Mouse (Mus musculus): ENCODE measurements around the gene Pik3r4. TPM values are rescaled to one million over a fixed set of nuclear protein-coding genes. Genes with fewer than 3 reads are reported as not detected.

Pik3r4 gene
- total RNA-seq, 4 experiments from 2014 or later = 10.2 to 12.6 (median 11.1) TPM

GRCm38 (mm10) chr9:105696818-105697564, 54.2 kb downstream of the Pik3r4 start:
- DNase-seq (ENCODE audit: low spot score in 2 of 2) = no peak

- DNase-seq (ENCODE audit: low spot score in 2 of 2) = no peak
Measured at GRCm38 (mm10) chr9:105697764-105698396, 55.1 kb downstream of the Pik3r4 start.

DNA sequence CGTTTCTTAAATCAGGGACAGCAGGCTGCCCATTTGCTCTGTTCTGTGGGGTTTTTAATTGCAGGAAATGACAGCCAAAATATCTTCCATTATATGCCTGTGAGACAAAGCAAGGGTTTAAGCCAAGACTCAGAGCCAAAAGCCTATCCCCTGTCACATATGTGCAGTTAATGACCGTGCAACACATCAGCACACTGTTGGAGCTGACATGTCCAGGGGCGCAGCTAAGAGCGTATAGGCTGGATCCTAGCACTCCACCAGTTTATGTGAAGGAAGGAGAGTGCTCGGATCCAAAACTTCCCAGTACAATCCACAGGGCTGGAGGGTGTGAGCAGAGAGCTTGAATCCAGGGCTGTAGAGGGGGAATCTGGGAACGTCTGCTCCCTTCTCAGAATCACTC, 57.9 kb downstream of the Pik3r4 start:
- DNase-seq (ENCODE audit: low spot score in 2 of 2) = no peak

GRCm38 (mm10) chr9:105701966-105702365, 59.2 kb downstream of the Pik3r4 start:
- DNase-seq (ENCODE audit: low spot score in 2 of 2) = peak in 1 of 2 experiments; percentile 27

DNA sequence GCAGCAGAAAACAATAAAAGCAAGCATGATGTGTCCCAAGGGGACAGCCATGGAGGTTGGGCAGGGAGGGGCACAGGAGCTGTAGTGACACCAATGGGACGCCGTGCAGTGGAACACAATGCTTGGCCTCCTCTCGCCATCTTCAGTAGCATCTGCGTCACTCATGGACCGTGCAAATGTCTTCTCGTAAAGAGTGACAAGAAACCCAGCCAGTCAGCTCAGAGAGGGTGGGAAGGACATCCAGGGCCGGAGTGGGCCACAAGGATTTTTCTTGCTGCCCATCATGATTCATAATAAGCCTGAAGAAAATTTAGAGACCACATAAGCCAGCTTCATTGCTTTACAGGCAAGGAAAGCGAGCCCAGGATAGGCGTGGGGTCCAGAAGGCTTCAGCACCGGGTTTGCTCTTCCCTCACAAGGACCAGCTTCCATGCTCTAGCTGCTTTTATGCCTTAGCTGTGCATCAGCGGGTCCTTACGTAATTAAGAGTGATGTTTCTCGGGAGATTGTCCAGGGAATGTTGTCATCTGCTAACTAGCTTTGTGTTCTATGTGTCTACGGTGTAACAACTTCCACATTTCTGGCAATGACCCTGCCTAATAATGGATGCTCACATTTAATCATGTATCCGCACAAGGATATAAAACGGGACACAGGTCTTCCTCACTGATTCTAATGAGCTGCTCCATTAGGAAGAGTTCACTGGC, 61.6 kb downstream of the Pik3r4 start:
- no peak for DNase-seq (ENCODE audit: low spot score in 2 of 2)

GRCm38 (mm10) chr9:105705011-105705410, 62.2 kb downstream of the Pik3r4 start:
- DNase-seq (ENCODE audit: low spot score in 2 of 2) = no peak

DNA sequence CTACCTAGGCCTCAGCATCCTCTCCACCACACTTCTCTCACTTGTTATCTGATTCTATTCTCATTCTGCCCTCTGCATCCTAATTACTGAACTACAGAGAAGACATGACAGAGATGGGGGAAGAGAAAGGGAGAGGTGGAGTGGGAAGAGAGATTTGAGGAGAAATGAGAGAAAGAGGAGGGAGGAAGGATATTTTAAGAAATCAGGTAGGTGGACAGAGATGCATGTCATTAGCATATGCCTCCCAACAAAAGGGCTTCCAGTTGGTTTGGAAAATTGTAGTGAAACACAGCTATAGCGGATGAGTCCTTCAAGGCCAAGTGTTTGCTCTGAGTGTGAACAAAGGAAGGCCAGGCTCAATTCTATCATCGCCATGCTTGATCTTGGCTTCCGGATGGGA, 69.3 kb downstream of the Pik3r4 start:
- no peak for DNase-seq (ENCODE audit: low spot score in 2 of 2)

- no peak for DNase-seq (ENCODE audit: low spot score in 2 of 2)
Measured at GRCm38 (mm10) chr9:105719367-105719766, 76.6 kb downstream of the Pik3r4 start.

- no peak for DNase-seq (ENCODE audit: low spot score in 2 of 2)
Measured at GRCm38 (mm10) chr9:105719851-105720395, 77.1 kb downstream of the Pik3r4 start.

DNA sequence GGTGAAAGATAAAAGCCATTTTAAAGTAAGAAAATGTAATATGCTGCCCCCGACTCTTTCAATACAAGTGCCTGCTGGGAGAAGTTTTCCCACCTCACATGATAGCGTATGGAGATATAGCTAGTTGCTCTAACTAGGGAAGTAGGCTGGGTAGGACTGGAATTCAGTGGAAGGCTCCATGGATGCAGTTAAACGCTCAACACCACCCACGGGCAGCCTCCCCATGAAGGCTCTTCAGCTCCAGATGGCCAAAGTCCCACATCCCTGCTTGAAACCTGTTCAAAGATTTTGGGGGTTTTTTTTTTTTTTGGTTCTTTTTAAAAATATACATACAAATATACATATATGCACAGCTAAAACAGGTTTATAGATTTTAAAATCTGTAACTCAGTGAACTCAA, 77.7 kb downstream of the Pik3r4 start:
- DNase-seq (ENCODE audit: low spot score in 2 of 2) = no peak

- DNase-seq (ENCODE audit: low spot score in 2 of 2) = peak; percentile 33 to 48
Measured at GRCm38 (mm10) chr9:105731976-105732375, 89.2 kb downstream of the Pik3r4 start.

DNA sequence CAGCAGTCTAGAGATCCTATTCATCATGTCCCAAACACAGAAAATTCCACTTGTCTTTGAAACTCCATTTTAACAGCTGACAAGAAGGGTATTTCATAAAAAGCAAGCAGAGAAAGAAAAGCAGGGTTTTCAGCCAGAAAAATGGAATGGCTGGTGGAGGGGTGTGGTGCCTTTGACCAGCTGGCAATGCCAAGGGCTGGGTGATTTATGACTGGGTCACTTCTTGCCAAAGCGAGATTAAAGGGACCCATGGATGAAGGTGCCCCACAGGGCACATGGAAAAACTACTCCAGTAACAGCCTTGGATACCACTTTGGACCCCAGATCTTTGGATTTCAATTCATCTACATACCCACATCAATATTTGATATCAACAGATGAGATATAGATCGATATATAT, 91.9 kb downstream of the Pik3r4 start:
- no peak for DNase-seq (ENCODE audit: low spot score in 2 of 2)

DNA sequence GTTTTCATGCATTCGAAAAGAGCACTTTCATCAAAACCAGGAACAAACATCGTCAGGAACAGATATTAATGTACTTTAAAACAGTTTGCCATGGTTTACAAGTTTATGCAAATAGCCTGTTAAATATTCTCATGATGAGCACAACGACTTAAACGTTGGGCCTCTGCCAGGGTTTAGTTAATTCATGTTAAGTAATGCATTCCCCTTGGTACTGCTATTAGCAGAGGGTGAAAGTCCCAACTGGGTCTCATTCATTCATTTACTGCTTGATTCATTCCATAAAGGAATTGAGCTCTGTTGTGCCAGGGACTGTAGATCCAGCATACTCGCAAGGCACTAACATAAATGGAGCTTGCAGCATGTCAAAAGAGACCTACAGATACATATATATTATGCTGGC, 92.4 kb downstream of the Pik3r4 start:
- DNase-seq (ENCODE audit: low spot score in 2 of 2) = no peak

Other genes with a start within 250 kb of the Pik3r4 start
- gene Aste1, start 247.6 kb upstream of the Pik3r4 start, total RNA-seq (2022) = 1 to 10 TPM; 1.4 to 3.1 (median 2.2) TPM
- gene Nek11, start 247.5 kb upstream of the Pik3r4 start, total RNA-seq (2022) = not detected
- gene Atp2c1, start 115.7 kb upstream of the Pik3r4 start, total RNA-seq (2022) = 10 to 100 TPM; 35.6 to 44.4 (median 42.8) TPM
- 1 to 10 TPM in 3 of 4 experiments, under 1 TPM in 1; 0.46 to 2.1 (median 1.2) TPM for gene Col6a6, start 185.2 kb downstream of the Pik3r4 start, total RNA-seq (2022)

Measured in gastrocnemius, adult 8-10 months (tissue).